ENCODE assay signal across 28 mouse cellular contexts in the genomic region with DNA sequence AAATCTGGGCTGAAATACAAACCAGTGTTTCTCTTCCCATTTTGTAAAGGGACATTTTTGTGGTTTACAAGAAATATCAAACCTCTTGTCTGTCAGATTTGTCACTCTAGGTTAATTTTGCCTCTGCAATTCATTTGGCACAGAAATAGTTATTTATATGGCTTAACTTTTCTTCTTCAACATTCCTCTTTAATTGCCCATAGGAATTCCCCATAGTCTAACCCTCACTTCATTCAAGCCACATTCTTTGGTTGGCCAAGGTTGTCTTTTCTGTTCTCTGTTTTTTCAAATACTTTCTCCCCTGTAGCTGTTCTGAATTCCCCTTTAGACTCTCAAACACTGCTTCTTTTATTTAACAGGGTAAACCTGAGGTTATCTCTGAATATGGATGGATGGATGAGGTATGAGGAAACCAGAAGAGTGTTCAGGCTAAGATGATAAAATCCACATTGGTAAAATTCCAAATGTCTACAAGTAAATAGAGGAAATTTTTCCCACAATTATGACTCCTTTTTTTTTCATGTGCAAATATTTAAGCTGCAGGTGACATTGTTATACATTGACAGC.
DNase-seq lines count a peak whose midpoint lies in the region; ATAC-seq and TF ChIP-seq lines count a peak whose summit lies in the region.
"Had no signal": no experiment of that assay in that cellular context is flagged by ENCODE, and none has a peak within 500 bp of the region (broad histone marks: within the 10 kb centered on the region; RNA-seq: fewer than 3 reads in every experiment).

No protein-coding gene starts in this region.

- H3K27me3 ChIP-seq in embryonic facial prominence, embryonic 14.5 days (replicated peaks; ENCODE audit: control insufficient read depth, insufficient read depth, low read length), result no peaks in the 10 kb centered on the region
- H3K27me3 ChIP-seq in embryonic facial prominence, embryonic 10.5 days (replicated peaks; ENCODE audit: low read depth, poor library complexity, severe bottlenecking), result no peaks in the 10 kb centered on the region
- H3K27me3 ChIP-seq in lung, embryonic 16.5 days (ENCODE audit: control insufficient read depth, insufficient read depth, low read depth, low read length), result no peaks in the 10 kb centered on the region
- H3K27me3 ChIP-seq in forebrain, embryonic 12.5 days, result no peaks in the 10 kb centered on the region
- H3K27me3 ChIP-seq: embryonic facial prominence, embryonic 13.5 days; forebrain, embryonic 15.5 days; heart, embryonic 12.5 days; heart, embryonic 15.5 days; hindbrain, embryonic 13.5 days; intestine, embryonic 15.5 days had no signal

- no peaks in the 10 kb centered on the region for H3K4me1 ChIP-seq in embryonic facial prominence, embryonic 14.5 days (ENCODE audit: control insufficient read depth, insufficient read depth, low read length)
- H3K4me1 ChIP-seq in embryonic facial prominence, embryonic 10.5 days, result no peaks in the 10 kb centered on the region
- H3K4me1 ChIP-seq in lung, embryonic 16.5 days (replicated peaks; ENCODE audit: control insufficient read depth, insufficient read depth, low read length), result no peaks in the 10 kb centered on the region
- H3K4me1 ChIP-seq in embryonic fibroblast, embryonic 13.5 days (ENCODE audit: control insufficient read depth, insufficient read depth, low read length), result no peaks in the 10 kb centered on the region
- H3K4me1 ChIP-seq in forebrain, embryonic 12.5 days, result no peaks in the 10 kb centered on the region
- H3K4me1 ChIP-seq: embryonic facial prominence, embryonic 13.5 days; forebrain, embryonic 15.5 days; heart, embryonic 12.5 days; heart, embryonic 15.5 days; hindbrain, embryonic 10.5 days; hindbrain, embryonic 13.5 days; intestine, embryonic 15.5 days had no signal

- H3K4me2 ChIP-seq in embryonic facial prominence, embryonic 14.5 days (ENCODE audit: low read depth, low read length), result no peak overlapping the region
- H3K4me2 ChIP-seq in lung, embryonic 16.5 days (ENCODE audit: low read depth, low read length), result no peak overlapping the region
- H3K4me2 ChIP-seq in forebrain, embryonic 12.5 days, result no peak overlapping the region
- H3K4me2 ChIP-seq: embryonic facial prominence, embryonic 13.5 days; forebrain, embryonic 15.5 days; heart, embryonic 12.5 days; heart, embryonic 15.5 days; hindbrain, embryonic 13.5 days; intestine, embryonic 15.5 days had no signal

- ATAC-seq in embryonic facial prominence, embryonic 14.5 days (ENCODE audit: low read depth), result no peak
- peak; percentile 38; the same call in 1 of the 2 replicates for ATAC-seq in lung, embryonic 16.5 days (ENCODE audit: low read depth)
- no peak for ATAC-seq in forebrain, embryonic 12.5 days (ENCODE audit: low FRiP score)
- ATAC-seq: CD4-positive, CD25-positive, alpha-beta regulatory T cell, adult 4 months; forebrain, embryonic 15.5 days; hindbrain, embryonic 16.5 days; intestine, embryonic 15.5 days had no signal

- H3K27ac ChIP-seq in embryonic facial prominence, embryonic 14.5 days (replicated peaks; ENCODE audit: low read depth, low read length), result no peak overlapping the region
- H3K27ac ChIP-seq in embryonic facial prominence, embryonic 10.5 days (replicated peaks), result no peak overlapping the region
- H3K27ac ChIP-seq in lung, embryonic 16.5 days (ENCODE audit: low read length), result no peak overlapping the region
- peak overlapping the region; percentile 16; the same call in 1 of the 2 replicates for H3K27ac ChIP-seq in embryonic fibroblast, embryonic 13.5 days (ENCODE audit: insufficient read depth, low read length)
- no peak overlapping the region for H3K27ac ChIP-seq in forebrain, embryonic 12.5 days
- H3K27ac ChIP-seq: embryonic facial prominence, embryonic 13.5 days; forebrain, embryonic 15.5 days; gastrocnemius, adult 2 months; heart, embryonic 15.5 days; hindbrain, embryonic 10.5 days; hindbrain, embryonic 13.5 days; intestine, embryonic 15.5 days had no signal

- TF ChIP-seq POLR2A in embryonic fibroblast, embryonic 13.5 days (IDR thresholded peaks at IDR 0.05; ENCODE audit: low read depth, low read length), result no peak

- H3K36me3 ChIP-seq in embryonic facial prominence, embryonic 14.5 days (ENCODE audit: control insufficient read depth, insufficient read depth, low read length), result no peaks in the 10 kb centered on the region
- H3K36me3 ChIP-seq in embryonic facial prominence, embryonic 10.5 days (replicated peaks), result no peaks in the 10 kb centered on the region
- no peaks in the 10 kb centered on the region for H3K36me3 ChIP-seq in lung, embryonic 16.5 days (ENCODE audit: control insufficient read depth, insufficient read depth, low read length)
- H3K36me3 ChIP-seq in forebrain, embryonic 12.5 days (replicated peaks), result no peaks in the 10 kb centered on the region
- H3K36me3 ChIP-seq: embryonic facial prominence, embryonic 13.5 days; forebrain, embryonic 15.5 days; heart, embryonic 12.5 days; heart, embryonic 15.5 days; hindbrain, embryonic 10.5 days; hindbrain, embryonic 13.5 days; intestine, embryonic 15.5 days had no signal

- no peak overlapping the region for H3K4me3 ChIP-seq in embryonic facial prominence, embryonic 14.5 days (ENCODE audit: low read depth, low read length)
- H3K4me3 ChIP-seq in embryonic facial prominence, embryonic 10.5 days, result no peak overlapping the region
- H3K4me3 ChIP-seq in lung, embryonic 16.5 days (ENCODE audit: low read length), result no peak overlapping the region
- no peak overlapping the region for H3K4me3 ChIP-seq in embryonic fibroblast, embryonic 13.5 days (ENCODE audit: insufficient read depth, low read length)
- H3K4me3 ChIP-seq in forebrain, embryonic 12.5 days (replicated peaks), result no peak overlapping the region
- H3K4me3 ChIP-seq: embryonic facial prominence, embryonic 13.5 days; forebrain, embryonic 15.5 days; gastrocnemius, adult 2 months; heart, embryonic 12.5 days; heart, embryonic 15.5 days; hindbrain, embryonic 10.5 days; hindbrain, embryonic 13.5 days; intestine, embryonic 15.5 days had no signal

- DNase-seq in embryonic facial prominence, embryonic 14.5 days (ENCODE audit: low spot score), result peak; percentile 24
- DNase-seq in embryonic facial prominence, embryonic 10.5 days (ENCODE audit: low spot score), result no peak
- no peak for DNase-seq in lung, postnatal 4 days
- peak; percentile 97 for DNase-seq in Muller cell, postnatal 12 days (ENCODE audit: inconsistent ontology term)
- DNase-seq in ovary, postnatal 10 days (ENCODE audit: low spot score), result no peak
- DNase-seq: adrenal gland, adult 2 months; adrenal gland, postnatal 14 days; cerebellum, adult 11 months; cerebellum, adult 2 months; cerebellum, adult 9-11 months; cerebellum, postnatal 25 days; gastrocnemius, adult 2 months; gastrocnemius, postnatal 14 days; heart, adult 18-20 months; heart, postnatal 10 days; heart, postnatal 36 days had no signal

- no peak for TF ChIP-seq CTCF in embryonic fibroblast, embryonic 13.5 days (IDR thresholded peaks at IDR 0.05; ENCODE audit: borderline replicate concordance, insufficient read depth, low read length)

- no peaks in the 10 kb centered on the region for H3K9me3 ChIP-seq in embryonic facial prominence, embryonic 14.5 days (ENCODE audit: control insufficient read depth, low read length)
- H3K9me3 ChIP-seq in embryonic facial prominence, embryonic 10.5 days, result no peaks in the 10 kb centered on the region
- H3K9me3 ChIP-seq in lung, embryonic 16.5 days (ENCODE audit: control insufficient read depth, low read length), result no peaks in the 10 kb centered on the region
- no peaks in the 10 kb centered on the region for H3K9me3 ChIP-seq in forebrain, embryonic 12.5 days
- H3K9me3 ChIP-seq: embryonic facial prominence, embryonic 13.5 days; forebrain, embryonic 15.5 days; heart, embryonic 12.5 days; heart, embryonic 15.5 days; hindbrain, embryonic 10.5 days; hindbrain, embryonic 13.5 days; intestine, embryonic 15.5 days had no signal

- no peak overlapping the region for H3K9ac ChIP-seq in embryonic facial prominence, embryonic 14.5 days (ENCODE audit: low read depth, low read length)
- no peak overlapping the region for H3K9ac ChIP-seq in lung, embryonic 16.5 days (ENCODE audit: low read length)
- H3K9ac ChIP-seq in forebrain, embryonic 12.5 days, result no peak overlapping the region
- H3K9ac ChIP-seq: embryonic facial prominence, embryonic 13.5 days; forebrain, embryonic 15.5 days; heart, embryonic 12.5 days; heart, embryonic 15.5 days; hindbrain, embryonic 13.5 days; intestine, embryonic 15.5 days had no signal

Comparison
In these comparisons a context has a peak if more than half of its experiments do, and no peak if none do; other contexts are left out.
1. DNase-seq: peak in embryonic facial prominence, embryonic 14.5 days (single experiment) and Muller cell, postnatal 12 days (single experiment); none in embryonic facial prominence, embryonic 10.5 days (single experiment), lung, postnatal 4 days (0 of 2) and ovary, postnatal 10 days (single experiment).